Mouse (Mus musculus): ENCODE data around the gene Scd2. TPM values are rescaled to one million over a fixed set of nuclear protein-coding genes. Genes with fewer than 3 reads are reported as not detected.
"Not testable (repeated sequence)": the region's sequence is repeated elsewhere in the genome, so short reads cannot be mapped to it uniquely, and the experiment has no call there.

The Scd2 gene
- polyA plus RNA-seq, 1 experiment = 442 TPM

- Histone ChIP-seq H3K4me3 (ENCODE audit: insufficient read depth, low read length) (peak overlapping the region; percentile 3; the same call in 1 of the 2 replicates), H3K27ac (ENCODE audit: insufficient read depth, low read length) (peak overlapping the region; percentile 58), H3K4me1 (ENCODE audit: control insufficient read depth, insufficient read depth, low read length) (peaks cover 12% of the 10 kb centered on the region)
- TF ChIP-seq POLR2A (IDR thresholded peaks at IDR 0.05; ENCODE audit: low read depth, low read length) = no peak
- no peak for TF ChIP-seq CTCF (IDR thresholded peaks at IDR 0.05; ENCODE audit: borderline replicate concordance, insufficient read depth, low read length)
Observed at GRCm38 (mm10) chr19:44267499-44268002, 25.9 kb upstream of the Scd2 start.

GRCm38 (mm10) chr19:44273711-44274110 lies 19.8 kb upstream of the Scd2 start:
- Histone ChIP-seq H3K27ac (ENCODE audit: insufficient read depth, low read length) (no peak overlapping the region), H3K4me1 (ENCODE audit: control insufficient read depth, insufficient read depth, low read length) (no peaks in the 10 kb centered on the region; the same call in 1 of the 2 replicates), H3K4me3 (ENCODE audit: insufficient read depth, low read length) (no peak overlapping the region)
- TF ChIP-seq POLR2A (IDR thresholded peaks at IDR 0.05; ENCODE audit: low read depth, low read length) (no peak), CTCF (IDR thresholded peaks at IDR 0.05; ENCODE audit: borderline replicate concordance, insufficient read depth, low read length) (no peak)

GRCm38 (mm10) chr19:44274452-44274851 lies 19.0 kb upstream of the Scd2 start:
- TF ChIP-seq POLR2A (IDR thresholded peaks at IDR 0.05; ENCODE audit: low read depth, low read length) (no peak), CTCF (IDR thresholded peaks at IDR 0.05; ENCODE audit: borderline replicate concordance, insufficient read depth, low read length) (no peak)
- H3K4me1 ChIP-seq (ENCODE audit: control insufficient read depth, insufficient read depth, low read length) = no peaks in the 10 kb centered on the region
- no peak overlapping the region for H3K27ac ChIP-seq (ENCODE audit: insufficient read depth, low read length)
- H3K4me3 ChIP-seq (ENCODE audit: insufficient read depth, low read length) = no peak overlapping the region

GRCm38 (mm10) chr19:44275418-44275817 lies 18.1 kb upstream of the Scd2 start:
- TF ChIP-seq CTCF (IDR thresholded peaks at IDR 0.05; ENCODE audit: borderline replicate concordance, insufficient read depth, low read length) (no peak), POLR2A (IDR thresholded peaks at IDR 0.05; ENCODE audit: low read depth, low read length) (no peak)
- H3K27ac ChIP-seq (ENCODE audit: insufficient read depth, low read length) = no peak overlapping the region
- H3K4me1 ChIP-seq (ENCODE audit: control insufficient read depth, insufficient read depth, low read length) = peaks cover 5% of the 10 kb centered on the region
- no peak overlapping the region for H3K4me3 ChIP-seq (ENCODE audit: insufficient read depth, low read length)

GRCm38 (mm10) chr19:44276861-44277260 lies 16.6 kb upstream of the Scd2 start:
- no peak for TF ChIP-seq POLR2A (IDR thresholded peaks at IDR 0.05; ENCODE audit: low read depth, low read length)
- no peak for TF ChIP-seq CTCF (IDR thresholded peaks at IDR 0.05; ENCODE audit: borderline replicate concordance, insufficient read depth, low read length)
- peaks cover 13% of the 10 kb centered on the region for H3K4me1 ChIP-seq (ENCODE audit: control insufficient read depth, insufficient read depth, low read length)
- H3K4me3 ChIP-seq (ENCODE audit: insufficient read depth, low read length) = no peak overlapping the region
- H3K27ac ChIP-seq (ENCODE audit: insufficient read depth, low read length) = no peak overlapping the region

- H3K4me1 ChIP-seq (ENCODE audit: control insufficient read depth, insufficient read depth, low read length) = peaks cover 19% of the 10 kb centered on the region
- TF ChIP-seq CTCF (IDR thresholded peaks at IDR 0.05; ENCODE audit: borderline replicate concordance, insufficient read depth, low read length) = no peak
- no peak for TF ChIP-seq POLR2A (IDR thresholded peaks at IDR 0.05; ENCODE audit: low read depth, low read length)
- H3K27ac ChIP-seq (ENCODE audit: insufficient read depth, low read length) = no peak overlapping the region
- no peak overlapping the region for H3K4me3 ChIP-seq (ENCODE audit: insufficient read depth, low read length)
Observed at GRCm38 (mm10) chr19:44277931-44278330, 15.5 kb upstream of the Scd2 start.

- TF ChIP-seq CTCF (IDR thresholded peaks at IDR 0.05; ENCODE audit: borderline replicate concordance, insufficient read depth, low read length) = no peak
- no peak for TF ChIP-seq POLR2A (IDR thresholded peaks at IDR 0.05; ENCODE audit: low read depth, low read length)
- Histone ChIP-seq H3K27ac (ENCODE audit: insufficient read depth, low read length) (peak overlapping the region; percentile 81), H3K4me1 (ENCODE audit: control insufficient read depth, insufficient read depth, low read length) (peaks cover 23% of the 10 kb centered on the region), H3K4me3 (ENCODE audit: insufficient read depth, low read length) (no peak overlapping the region)
Observed at GRCm38 (mm10) chr19:44280755-44281154, 12.7 kb upstream of the Scd2 start.

- Histone ChIP-seq H3K27ac (ENCODE audit: insufficient read depth, low read length) (peak overlapping the region; percentile 13; the same call in 1 of the 2 replicates), H3K4me1 (ENCODE audit: control insufficient read depth, insufficient read depth, low read length) (peaks cover 23% of the 10 kb centered on the region)
- not testable (repeated sequence) for H3K4me3 ChIP-seq (ENCODE audit: insufficient read depth, low read length)
Observed at GRCm38 (mm10) chr19:44281825-44282447, 11.5 kb upstream of the Scd2 start.

- Histone ChIP-seq H3K27ac (ENCODE audit: insufficient read depth, low read length) (no peak overlapping the region), H3K4me3 (ENCODE audit: insufficient read depth, low read length) (no peak overlapping the region), H3K4me1 (ENCODE audit: control insufficient read depth, insufficient read depth, low read length) (peaks cover 23% of the 10 kb centered on the region)
- TF ChIP-seq POLR2A (IDR thresholded peaks at IDR 0.05; ENCODE audit: low read depth, low read length) (no peak), CTCF (IDR thresholded peaks at IDR 0.05; ENCODE audit: borderline replicate concordance, insufficient read depth, low read length) (no peak)
Observed at GRCm38 (mm10) chr19:44282534-44283156, 10.8 kb upstream of the Scd2 start.
